Mouse (Mus musculus): ENCODE measurements at regions not wholly inside any gene's neighbourhood (a gene's known extent, or its start where the extent isn't known, plus 50 kb on each side); places are given as distances from the start of the nearest gene placed in this dataset.
A peak's percentile ranks its signal among the peaks of the same experiment; 100 is the strongest.

DNA sequence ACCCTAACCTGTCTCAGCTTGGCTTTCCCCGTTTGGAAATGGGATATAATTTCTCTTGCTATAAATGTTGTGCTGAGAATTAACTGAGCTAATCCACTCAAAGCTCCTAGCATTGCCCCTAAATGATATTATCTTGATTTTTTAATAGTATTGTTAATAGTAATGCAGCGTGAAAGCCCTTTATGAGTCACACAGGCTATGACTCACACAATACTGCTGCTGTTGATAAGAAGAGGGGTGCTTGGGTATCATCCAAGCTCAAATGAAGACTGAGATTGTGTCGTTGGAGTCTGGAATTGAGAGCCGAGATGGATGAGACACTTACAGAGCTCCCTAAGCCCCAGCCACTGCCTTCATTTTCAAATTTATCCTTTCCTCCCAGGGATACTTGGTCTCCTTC is 235.2 kb upstream of the Tbc1d5 start:
- H3K36me3 ChIP-seq (replicated peaks; ENCODE audit: insufficient read depth, low read length) = no peaks in the 10 kb centered on the region
- WGBS (ENCODE audit: insufficient replicate concordance) = 63% methylated on average over 4 of the region's 4 CpGs
- no peak overlapping the region for H3K4me2 ChIP-seq (ENCODE audit: low read depth, low read length)
- no peak overlapping the region for H3K27ac ChIP-seq (ENCODE audit: low read depth)
- DNase-seq (no peak), ATAC-seq (no peak)
- H3K27me3 ChIP-seq (ENCODE audit: insufficient read depth, low read length) = no peaks in the 10 kb centered on the region
- H3K4me1 ChIP-seq (ENCODE audit: insufficient read depth) = no peaks in the 10 kb centered on the region
- no peak overlapping the region for H3K4me3 ChIP-seq (ENCODE audit: low read depth, low read length)
- H3K9me3 ChIP-seq (ENCODE audit: low read length) = no peaks in the 10 kb centered on the region
- H3K9ac ChIP-seq (replicated peaks) = no peak overlapping the region
- TF ChIP-seq EP300 (IDR thresholded peaks at IDR 0.05; ENCODE audit: low read depth) (no peak), CTCF (IDR thresholded peaks at IDR 0.05; ENCODE audit: low read depth) (no peak)

DNA sequence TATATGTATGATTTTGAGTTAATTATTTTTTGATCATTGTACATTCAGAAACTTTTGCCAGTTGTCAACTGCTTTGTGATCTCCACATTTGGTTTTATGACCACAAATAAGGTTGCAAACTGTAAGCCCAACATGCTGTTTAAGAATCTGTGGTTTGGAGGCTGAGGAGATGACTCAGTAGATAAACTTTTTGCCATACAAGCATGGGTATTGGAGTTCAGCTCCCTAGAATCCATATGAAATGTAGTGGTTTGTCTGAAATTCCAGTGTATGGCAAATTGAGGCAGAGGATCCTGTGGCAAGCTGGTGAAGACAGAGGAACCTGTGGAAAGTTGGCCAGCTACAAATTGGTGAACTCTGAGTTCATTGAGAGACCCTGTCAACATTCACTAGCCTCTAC is 234.6 kb upstream of the Tbc1d5 start:
- Histone ChIP-seq H3K36me3 (replicated peaks; ENCODE audit: insufficient read depth, low read length) (no peaks in the 10 kb centered on the region), H3K9me3 (ENCODE audit: low read length) (no peaks in the 10 kb centered on the region), H3K27me3 (ENCODE audit: insufficient read depth, low read length) (no peaks in the 10 kb centered on the region), H3K4me3 (ENCODE audit: low read depth, low read length) (no peak overlapping the region), H3K27ac (ENCODE audit: low read depth) (no peak overlapping the region), H3K4me1 (ENCODE audit: insufficient read depth) (no peaks in the 10 kb centered on the region), H3K9ac (replicated peaks) (no peak overlapping the region), H3K4me2 (ENCODE audit: low read depth, low read length) (no peak overlapping the region)
- ATAC-seq (no peak), DNase-seq (no peak)
- no peak for TF ChIP-seq CTCF (IDR thresholded peaks at IDR 0.05; ENCODE audit: low read depth)
- no peak for TF ChIP-seq EP300 (IDR thresholded peaks at IDR 0.05; ENCODE audit: low read depth)

DNA sequence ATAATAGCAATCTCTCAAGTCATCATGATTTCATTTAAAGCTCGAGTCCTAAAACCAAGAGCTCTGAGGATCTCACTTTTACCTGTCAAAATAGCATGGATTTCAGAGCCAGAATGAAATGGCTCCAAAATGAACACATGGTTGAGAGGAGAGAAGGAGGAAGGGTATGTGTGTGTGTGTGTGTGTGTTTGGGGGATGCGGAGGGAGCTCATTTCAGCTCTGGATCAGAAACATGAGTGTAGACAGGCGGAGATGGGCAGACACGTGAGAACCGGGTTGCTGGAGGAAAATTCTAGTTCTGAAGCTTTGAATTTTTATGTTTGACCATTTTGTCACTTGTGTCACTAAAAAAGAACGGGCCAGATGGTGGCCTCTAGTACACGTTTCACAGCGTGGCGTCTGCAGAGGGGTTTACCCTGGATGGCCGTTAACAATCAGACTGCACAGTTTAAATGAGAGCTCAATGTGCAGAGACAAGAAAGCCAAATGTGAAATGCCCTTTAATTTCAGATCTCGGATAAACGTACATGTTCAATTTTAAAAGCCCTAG is 232.5 kb upstream of the Tbc1d5 start:
- no peak overlapping the region for H3K9ac ChIP-seq (replicated peaks)
- DNase-seq = no peak
- no peaks in the 10 kb centered on the region for H3K27me3 ChIP-seq (ENCODE audit: insufficient read depth, low read length)
- ATAC-seq = no peak
- H3K27ac ChIP-seq (ENCODE audit: low read depth) = no peak overlapping the region
- H3K4me2 ChIP-seq (ENCODE audit: low read depth, low read length) = no peak overlapping the region
- TF ChIP-seq CTCF (IDR thresholded peaks at IDR 0.05; ENCODE audit: low read depth) (no peak), EP300 (IDR thresholded peaks at IDR 0.05; ENCODE audit: low read depth) (no peak)
- H3K36me3 ChIP-seq (replicated peaks; ENCODE audit: insufficient read depth, low read length) = no peaks in the 10 kb centered on the region
- 85% methylated on average over 12 of the region's 12 CpGs for WGBS (ENCODE audit: insufficient replicate concordance)
- no peaks in the 10 kb centered on the region for H3K9me3 ChIP-seq (ENCODE audit: low read length)
- no peak overlapping the region for H3K4me3 ChIP-seq (ENCODE audit: low read depth, low read length)
- H3K4me1 ChIP-seq (ENCODE audit: insufficient read depth) = 0 out of 2 replicates have a peak, but pooled peaks cover 2% of the 10 kb centered on the region

DNA sequence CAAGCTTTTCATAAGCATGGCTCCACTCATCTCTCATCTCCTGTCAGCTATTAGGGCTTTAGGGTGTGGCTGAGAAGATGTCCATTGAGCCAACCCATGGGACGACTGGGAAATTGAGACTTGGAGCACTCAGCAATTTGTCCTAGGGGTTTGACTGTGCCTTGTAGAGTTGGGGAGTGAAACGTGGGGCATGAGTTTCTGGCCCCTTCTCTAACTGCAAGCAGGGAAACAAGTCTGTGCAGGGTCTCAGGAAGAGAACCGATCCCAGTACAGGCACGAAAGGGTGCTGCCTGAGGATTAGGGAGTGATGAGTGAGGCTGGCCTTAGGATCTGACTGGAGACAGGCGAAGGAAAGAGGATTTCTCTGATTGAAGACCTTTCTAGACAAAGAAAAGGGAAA is 229.7 kb upstream of the Tbc1d5 start:
- Histone ChIP-seq H3K9ac (replicated peaks) (no peak overlapping the region), H3K36me3 (replicated peaks; ENCODE audit: insufficient read depth, low read length) (no peaks in the 10 kb centered on the region), H3K4me2 (ENCODE audit: low read depth, low read length) (peak overlapping the region; percentile 1; the same call in 1 of the 2 replicates), H3K27me3 (ENCODE audit: insufficient read depth, low read length) (no peaks in the 10 kb centered on the region), H3K27ac (ENCODE audit: low read depth) (no peak overlapping the region; the same call in 1 of the 2 replicates), H3K4me1 (ENCODE audit: insufficient read depth) (0 out of 2 replicates have a peak, but pooled peaks cover 2% of the 10 kb centered on the region), H3K9me3 (ENCODE audit: low read length) (no peaks in the 10 kb centered on the region), H3K4me3 (ENCODE audit: low read depth, low read length) (0 out of 2 replicates have a peak overlapping the region, but pooled peaks have one; percentile 9)
- WGBS (ENCODE audit: insufficient replicate concordance) = 39% methylated on average over 5 of the region's 5 CpGs
- ATAC-seq = 0 out of 2 replicates have a peak, but pooled peaks have one; percentile 5
- DNase-seq = no peak
- TF ChIP-seq CTCF (IDR thresholded peaks at IDR 0.05; ENCODE audit: low read depth) = no peak
- no peak for TF ChIP-seq EP300 (IDR thresholded peaks at IDR 0.05; ENCODE audit: low read depth)

DNA sequence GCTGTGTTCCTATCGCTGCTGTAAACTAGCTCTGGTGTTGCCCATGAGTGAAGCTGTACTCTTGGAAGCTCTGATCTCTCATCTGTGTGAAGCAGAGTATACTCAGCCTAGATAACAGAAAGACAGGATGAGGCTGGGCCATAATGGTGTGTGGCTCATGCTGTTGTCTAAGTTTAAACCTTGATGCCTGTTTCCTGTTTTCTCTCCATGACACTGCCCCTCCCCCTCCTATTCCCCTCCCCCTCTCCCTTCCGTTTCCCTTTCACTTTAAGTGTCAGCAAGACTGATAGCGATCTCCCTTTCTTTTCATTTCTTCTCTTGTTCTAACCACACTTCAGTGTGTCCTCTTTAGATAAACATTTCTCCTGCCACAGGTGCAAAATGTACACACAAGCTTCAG is 229.2 kb upstream of the Tbc1d5 start:
- H3K4me3 ChIP-seq (ENCODE audit: low read depth, low read length) = 0 out of 2 replicates have a peak overlapping the region, but pooled peaks have one; percentile 9
- H3K4me1 ChIP-seq (ENCODE audit: insufficient read depth) = 0 out of 2 replicates have a peak, but pooled peaks cover 2% of the 10 kb centered on the region
- no peak overlapping the region; the same call in 1 of the 2 replicates for H3K27ac ChIP-seq (ENCODE audit: low read depth)
- ATAC-seq = peak; percentile 74
- H3K9me3 ChIP-seq (ENCODE audit: low read length) = no peaks in the 10 kb centered on the region
- peak; percentile 40 for DNase-seq
- H3K9ac ChIP-seq (replicated peaks) = no peak overlapping the region
- no peaks in the 10 kb centered on the region for H3K36me3 ChIP-seq (replicated peaks; ENCODE audit: insufficient read depth, low read length)
- no peak for TF ChIP-seq EP300 (IDR thresholded peaks at IDR 0.05; ENCODE audit: low read depth)
- TF ChIP-seq CTCF (IDR thresholded peaks at IDR 0.05; ENCODE audit: low read depth) = no peak
- H3K27me3 ChIP-seq (ENCODE audit: insufficient read depth, low read length) = no peaks in the 10 kb centered on the region
- WGBS (ENCODE audit: insufficient replicate concordance) = 24% methylated on average over 3 of the region's 3 CpGs
- H3K4me2 ChIP-seq (ENCODE audit: low read depth, low read length) = peak overlapping the region; percentile 1; the same call in 1 of the 2 replicates

DNA sequence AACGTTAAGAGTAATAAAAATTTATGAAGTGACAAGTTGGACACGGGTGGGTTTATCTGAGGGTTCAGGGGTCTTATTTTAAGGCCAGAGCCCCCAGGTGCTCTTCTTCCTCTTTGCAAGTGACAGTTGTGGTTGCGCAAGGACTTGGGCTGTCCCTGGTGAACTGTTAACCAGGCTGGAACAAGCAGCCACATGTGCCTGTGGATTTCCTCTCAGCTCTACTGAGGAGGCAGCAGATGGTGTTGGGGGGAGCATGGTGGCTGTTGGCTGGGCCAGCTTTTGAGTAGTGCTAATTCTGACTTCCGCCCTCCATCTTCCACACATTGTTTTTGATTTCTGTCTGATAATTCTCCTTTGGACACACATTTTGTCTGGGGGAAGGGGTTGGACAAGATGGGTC is 227.9 kb upstream of the Tbc1d5 start:
- H3K4me3 ChIP-seq (ENCODE audit: low read depth, low read length) = no peak overlapping the region
- ATAC-seq (peak; percentile 70), DNase-seq (peak; percentile 42)
- TF ChIP-seq EP300 (IDR thresholded peaks at IDR 0.05; ENCODE audit: low read depth) (peak; percentile 34), CTCF (IDR thresholded peaks at IDR 0.05; ENCODE audit: low read depth) (no peak)
- no peak overlapping the region for H3K9ac ChIP-seq (replicated peaks)
- H3K4me1 ChIP-seq (ENCODE audit: insufficient read depth) = 0 out of 2 replicates have a peak, but pooled peaks cover 2% of the 10 kb centered on the region
- no peaks in the 10 kb centered on the region for H3K27me3 ChIP-seq (ENCODE audit: insufficient read depth, low read length)
- WGBS (ENCODE audit: insufficient replicate concordance) = 48% methylated on average over 4 of the region's 4 CpGs
- H3K9me3 ChIP-seq (ENCODE audit: low read length) = no peaks in the 10 kb centered on the region
- H3K36me3 ChIP-seq (replicated peaks; ENCODE audit: insufficient read depth, low read length) = no peaks in the 10 kb centered on the region
- peak overlapping the region; percentile 71; the same call in 1 of the 2 replicates for H3K27ac ChIP-seq (ENCODE audit: low read depth)
- H3K4me2 ChIP-seq (ENCODE audit: low read depth, low read length) = no peak overlapping the region

Data from liver, postnatal 0 days (tissue).